Mouse (Mus musculus) v-Abl transformed pro-B cells (cell line): ENCODE results near the gene Abca8b.
"Not testable (repeated sequence)": the region's sequence is repeated elsewhere in the genome, so short reads cannot be mapped to it uniquely, and the experiment has no call there.

Source experiments
- in situ Hi-C, 2 experiments: fragments of 400-800 bp; cut with MboI; formaldehyde crosslinking; loops; one replicate each; pipeline ENCODE4 v1.15.1; 2025; ENCODE audit not compliant: unreplicated experiment in 2 of 2

Gene Abca8b

GRCm38 (mm10) chr11:109995624-109996023 is at the start of gene Abca8b:
Abca8b (minus strand) TSS chr11:109995845.
- in situ Hi-C loops = no loop called here

DNA sequence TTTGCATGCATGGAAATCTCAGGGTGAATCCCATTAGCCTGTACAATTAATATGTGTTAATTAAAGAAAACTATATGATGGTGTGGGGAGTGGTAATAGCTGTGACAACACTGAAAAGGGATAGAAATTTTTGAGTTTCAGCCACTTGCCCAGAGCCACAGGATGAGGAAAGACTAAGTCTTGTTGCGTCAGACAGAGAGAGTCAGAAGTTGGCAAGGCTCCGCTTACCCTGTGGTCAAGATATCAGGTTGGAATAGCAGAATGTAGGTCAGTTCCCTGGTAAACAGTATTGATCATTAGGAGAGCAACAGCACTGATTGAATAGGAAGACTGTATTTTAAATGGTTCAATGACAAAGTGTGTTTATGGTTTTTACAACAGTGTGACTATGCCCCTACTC is 42.1 kb upstream of the Abca8b start:
- in situ Hi-C loops = no loop called here

GRCm38 (mm10) chr11:110028913-110029695 is 33.5 kb upstream of the Abca8b start:
- in situ Hi-C loops = no loop called here

DNA sequence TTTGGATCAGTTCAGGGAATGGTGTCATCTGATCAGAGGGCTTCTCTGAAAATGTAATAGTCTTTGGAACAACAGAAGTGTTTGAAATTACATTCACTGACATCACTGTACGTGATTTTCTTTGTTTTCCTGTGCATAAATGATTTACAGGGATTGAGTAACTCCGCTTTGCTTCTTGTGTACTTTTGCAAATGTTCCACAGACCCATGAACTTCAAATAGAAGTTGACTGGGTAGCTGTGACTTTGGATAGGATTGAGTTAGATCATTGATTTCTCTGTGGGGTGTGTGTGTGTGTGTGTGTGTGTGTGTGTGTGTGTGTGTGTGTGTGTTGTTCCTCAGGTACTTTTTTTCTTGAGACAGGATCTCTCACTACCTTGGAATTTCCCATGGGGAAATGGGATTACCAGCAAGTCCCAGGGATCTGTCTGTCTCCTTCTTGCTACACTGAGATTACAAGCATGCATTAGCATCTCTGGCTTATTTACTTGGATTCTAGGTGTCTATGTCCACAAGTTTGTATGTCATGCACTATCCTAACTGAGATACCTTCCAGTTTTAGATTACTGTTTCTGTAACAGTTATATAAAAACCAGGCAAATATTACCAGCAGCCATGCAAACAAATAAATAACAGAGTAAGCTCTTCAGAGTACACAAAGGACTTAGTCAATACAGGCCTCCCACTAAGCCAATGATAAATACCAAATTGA is 15.3 kb upstream of the Abca8b start:
- in situ Hi-C loops = no loop called here

DNA sequence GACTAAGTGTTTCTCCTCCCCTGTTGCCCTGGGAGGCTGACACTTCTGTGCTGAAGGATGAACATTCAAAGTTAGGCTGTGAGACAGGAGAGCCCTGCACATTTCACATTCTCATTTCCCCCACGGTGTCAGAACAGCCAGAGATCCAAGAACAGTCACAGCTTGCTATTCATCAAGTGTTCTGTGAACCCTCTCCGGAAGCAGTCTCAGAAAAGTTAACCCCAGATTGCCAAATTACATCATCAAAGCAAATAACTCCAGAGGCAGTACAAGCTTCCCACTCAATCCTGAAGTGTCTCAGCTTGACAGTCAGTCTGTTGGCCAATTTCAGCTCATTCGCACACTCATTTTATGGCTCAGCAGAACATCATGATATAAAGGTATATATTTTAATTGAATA is 632 bp downstream of the Abca8b start:
- in situ Hi-C loops = no loop called here

DNA sequence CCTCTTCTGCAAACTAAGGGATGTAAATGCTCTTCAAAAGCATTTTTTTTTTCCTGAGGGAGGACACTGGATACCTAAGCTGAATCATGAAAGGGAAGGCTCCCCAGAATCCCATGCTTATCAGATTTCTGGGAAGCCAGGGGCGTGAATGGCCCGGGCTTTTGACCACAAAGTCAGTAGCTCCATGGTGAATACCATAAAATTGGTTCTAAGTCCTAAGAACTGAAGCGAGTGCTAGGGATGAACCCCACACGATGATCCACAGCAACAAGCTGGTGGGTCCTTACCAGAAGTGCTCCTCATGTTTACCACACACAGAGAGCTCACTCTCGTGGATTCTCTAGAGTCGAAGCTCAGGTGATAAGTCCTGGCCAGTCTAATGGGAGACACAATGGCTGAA is 1.6 kb downstream of the Abca8b start:
- in situ Hi-C loops = no loop called here

- in situ Hi-C loops = no loop called here
These were observed 4.4 kb downstream of the Abca8b start for GRCm38 (mm10) chr11:109991270-109991669.

DNA sequence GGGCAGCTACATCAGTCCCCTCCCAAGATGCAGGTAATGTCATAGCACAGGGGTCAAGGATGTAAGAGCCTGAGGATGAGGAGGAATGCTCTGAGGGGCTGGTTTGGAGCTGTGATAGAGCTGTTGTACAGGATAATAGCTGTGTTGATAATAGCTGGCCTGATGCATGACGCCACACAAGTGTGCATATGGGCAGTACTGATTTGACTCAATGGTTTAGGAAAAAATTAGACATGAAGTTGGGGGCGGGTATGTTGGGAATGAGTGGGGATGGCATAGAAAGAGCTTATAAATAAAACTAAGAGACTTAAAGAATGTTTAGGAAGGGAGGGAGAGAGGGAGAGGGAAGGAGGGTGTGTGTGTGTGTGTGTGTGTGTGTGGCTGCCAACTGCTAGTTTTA is 5.4 kb downstream of the Abca8b start:
- in situ Hi-C loops = no loop called here

DNA sequence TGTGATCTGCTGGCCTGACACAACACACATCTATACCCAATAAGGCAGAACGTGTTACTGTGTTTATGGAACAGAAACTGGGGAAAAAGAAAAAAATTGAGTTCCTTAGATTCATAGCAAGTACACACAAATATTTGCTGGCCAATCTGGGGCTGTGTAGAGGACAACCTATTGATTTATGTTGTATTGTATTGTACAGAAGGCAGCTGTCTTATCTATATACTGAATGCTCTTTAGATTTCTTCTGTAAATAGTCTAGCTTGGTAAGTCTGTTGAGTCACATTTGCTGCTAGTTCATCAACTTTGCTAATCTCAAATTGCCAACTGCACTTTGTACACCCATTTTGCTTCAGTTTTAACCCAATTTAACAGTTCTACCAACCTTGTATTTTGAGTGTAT is 7.5 kb downstream of the Abca8b start:
- in situ Hi-C loops = no loop called here

DNA sequence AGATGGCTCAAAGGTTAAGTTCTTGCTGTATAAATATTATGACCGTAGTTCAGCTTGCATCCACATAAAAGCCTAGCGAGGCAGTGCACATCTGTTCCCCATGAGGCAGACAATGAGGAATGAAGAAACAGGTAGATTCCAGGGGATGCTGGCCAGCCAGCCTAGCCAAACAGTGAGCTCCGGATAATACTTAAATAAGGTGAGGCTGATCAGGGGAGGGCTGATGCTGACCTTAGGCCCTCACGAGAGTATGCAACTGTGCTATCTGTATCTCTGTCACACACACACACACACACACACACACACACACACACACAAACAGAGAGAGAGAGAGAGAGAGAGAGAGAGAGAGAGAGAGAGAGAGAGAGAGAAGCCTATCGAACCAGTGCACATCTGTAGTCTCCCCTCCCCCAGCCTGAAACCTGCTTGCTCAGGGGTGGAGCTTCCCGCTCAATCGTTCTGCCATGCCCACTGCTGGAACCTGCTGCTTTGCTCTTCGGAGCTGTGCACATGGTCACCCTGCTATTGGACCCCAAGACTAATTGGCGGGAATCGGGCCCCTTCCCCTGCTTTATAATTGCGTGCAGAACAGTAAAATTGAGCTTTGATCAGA is 8.1 kb downstream of the Abca8b start:
- in situ Hi-C loops = not testable (repeated sequence)

DNA sequence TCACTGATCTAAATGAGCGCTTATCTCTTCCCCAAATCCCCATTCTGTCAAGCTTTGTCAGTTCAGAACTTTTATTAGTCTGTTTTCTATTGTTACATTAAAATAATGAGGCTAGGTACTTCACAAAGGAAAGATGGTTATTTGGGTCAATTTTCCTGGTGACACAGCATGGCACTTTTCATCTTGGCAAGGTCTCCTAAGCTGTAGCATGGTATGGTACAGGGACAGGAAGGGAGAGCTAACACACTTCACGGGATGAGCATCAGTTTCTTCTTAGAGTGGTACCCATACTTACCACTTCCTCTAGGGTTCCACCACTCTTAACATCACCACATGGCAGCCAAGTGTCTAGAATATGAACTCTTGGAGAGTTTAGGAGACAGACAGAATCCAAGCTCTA is 13.8 kb downstream of the Abca8b start:
- in situ Hi-C loops = no loop called here

- in situ Hi-C loops = no loop called here
These were observed 25.1 kb downstream of the Abca8b start for GRCm38 (mm10) chr11:109970521-109970920.

DNA sequence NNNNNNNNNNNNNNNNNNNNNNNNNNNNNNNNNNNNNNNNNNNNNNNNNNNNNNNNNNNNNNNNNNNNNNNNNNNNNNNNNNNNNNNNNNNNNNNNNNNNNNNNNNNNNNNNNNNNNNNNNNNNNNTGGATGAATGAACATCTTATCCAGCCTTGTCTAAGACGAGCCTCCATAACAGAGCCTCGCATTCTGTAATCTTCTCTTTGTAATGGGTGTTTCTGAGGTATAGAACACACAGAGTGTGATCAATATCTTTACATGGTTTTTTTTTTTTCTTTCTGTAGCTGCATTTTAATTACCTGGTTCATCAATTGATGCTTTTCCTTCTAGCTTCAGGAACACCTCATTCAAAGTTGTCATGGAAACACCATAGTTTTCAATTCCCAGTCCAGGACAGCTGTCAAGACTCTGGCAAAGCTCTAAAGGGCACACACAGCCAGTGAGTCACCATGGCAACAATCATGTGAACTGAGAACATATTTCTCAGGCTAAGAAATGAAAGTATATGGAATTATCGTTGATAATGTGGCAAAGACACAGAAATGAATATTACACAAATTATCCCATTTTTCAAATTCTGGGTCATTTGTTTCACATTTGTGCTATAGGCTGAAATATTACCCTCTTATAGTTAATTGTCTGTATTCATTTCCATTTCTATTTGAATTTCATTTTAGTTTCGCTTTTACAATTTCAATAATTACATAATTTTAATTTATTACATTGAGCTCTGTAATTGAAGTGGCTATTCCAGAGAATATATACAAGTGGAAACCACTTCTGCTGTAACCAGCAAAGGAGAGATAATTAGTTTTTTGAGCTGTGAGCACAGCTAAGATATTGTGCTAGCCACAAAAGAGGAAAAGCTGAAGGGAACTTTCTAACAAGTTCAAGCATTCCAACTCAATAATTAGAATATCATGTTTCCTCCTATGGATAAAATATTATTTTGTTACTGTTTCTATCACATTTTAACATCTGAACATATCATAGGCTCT is 33.9 kb downstream of the Abca8b start:
- in situ Hi-C loops = no loop called here

GRCm38 (mm10) chr11:109955185-109955584 is 40.5 kb downstream of the Abca8b start:
- in situ Hi-C loops = no loop called here

- in situ Hi-C loops = no loop called here
These were observed 58.7 kb downstream of the Abca8b start for GRCm38 (mm10) chr11:109936915-109937314.

DNA sequence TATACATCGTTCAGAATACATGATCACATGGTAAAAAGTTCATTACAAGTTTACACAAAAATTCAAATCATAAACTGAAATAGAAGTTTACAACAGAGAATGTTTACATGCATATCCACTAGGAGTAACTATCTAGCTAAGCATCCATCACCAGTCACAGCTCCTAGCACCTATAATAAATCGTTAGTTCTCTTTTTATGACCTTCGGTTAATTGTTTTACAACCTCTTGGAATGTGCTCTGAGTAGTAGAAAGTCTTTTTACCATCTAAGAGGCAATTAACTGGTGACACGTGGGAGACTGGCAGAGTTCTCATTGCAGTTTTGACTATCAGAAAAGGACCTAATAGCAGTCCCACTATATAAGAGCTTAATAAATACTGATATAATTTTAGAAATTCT is 62.4 kb downstream of the Abca8b start:
- in situ Hi-C loops = not testable (repeated sequence)

GRCm38 (mm10) chr11:109928489-109928888 is 67.2 kb downstream of the Abca8b start:
- in situ Hi-C loops = no loop called here

GRCm38 (mm10) chr11:109926718-109927680 is 68.6 kb downstream of the Abca8b start:
- in situ Hi-C loops = no loop called here

DNA sequence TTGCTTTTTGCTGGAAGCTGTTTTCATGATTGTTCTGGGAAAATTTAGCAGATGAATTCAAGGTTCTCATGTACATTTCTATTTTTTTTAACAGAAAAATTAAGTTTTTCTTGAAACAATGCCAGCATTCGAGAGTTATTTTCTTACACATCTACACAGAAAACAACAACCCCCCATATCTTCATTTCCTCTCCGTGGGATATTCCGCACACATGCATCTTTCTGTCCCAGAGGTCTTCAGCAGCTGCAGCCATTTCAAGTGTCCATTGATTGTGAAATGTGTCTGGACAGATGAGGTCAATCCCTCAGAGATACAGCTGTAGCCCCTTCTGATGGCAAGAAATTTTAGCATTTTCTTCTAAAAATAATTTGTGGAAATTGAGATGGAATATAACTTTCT is 73.4 kb downstream of the Abca8b start:
- in situ Hi-C loops = no loop called here
